Mouse (Mus musculus): ENCODE results near the gene Cnpy1. TPM values are rescaled to one million over a fixed set of nuclear protein-coding genes. Genes with fewer than 3 reads are reported as not detected.

Cnpy1 gene
- polyA plus RNA-seq, 1 experiment from 2014 or later, result 2.4 TPM

- 6% methylated on average over 1 of the region's 1 CpGs for WGBS
- H3K9ac ChIP-seq (ENCODE audit: low read length), result no peak overlapping the region
- no peak overlapping the region for H3K4me2 ChIP-seq (ENCODE audit: low read depth, low read length, severe bottlenecking)
- ATAC-seq (replicated peaks; ENCODE audit: low FRiP score), result no peak
- H3K27ac ChIP-seq (ENCODE audit: low read depth, low read length), result no peak overlapping the region
- H3K9me3 ChIP-seq (ENCODE audit: control insufficient read depth, low read length), result no peaks in the 10 kb centered on the region
- H3K27me3 ChIP-seq (ENCODE audit: control insufficient read depth, insufficient read depth, low read length), result peaks cover 92% of the 10 kb centered on the region
- H3K4me3 ChIP-seq (ENCODE audit: low read depth, low read length), result no peak overlapping the region
- H3K36me3 ChIP-seq (ENCODE audit: control insufficient read depth, insufficient read depth, low read length), result no peaks in the 10 kb centered on the region
- DNase-seq (ENCODE audit: low spot score), result no peak
- H3K4me1 ChIP-seq (replicated peaks; ENCODE audit: control insufficient read depth, insufficient read depth, low read length), result no peaks in the 10 kb centered on the region
Measured at GRCm38 (mm10) chr5:28173674-28174073, 71.9 kb downstream of the Cnpy1 start.

- no peaks in the 10 kb centered on the region for H3K4me1 ChIP-seq (replicated peaks; ENCODE audit: control insufficient read depth, insufficient read depth, low read length)
- no peak for DNase-seq (ENCODE audit: low spot score)
- H3K4me3 ChIP-seq (ENCODE audit: low read depth, low read length), result no peak overlapping the region
- ATAC-seq (replicated peaks; ENCODE audit: low FRiP score), result no peak
- no peaks in the 10 kb centered on the region for H3K9me3 ChIP-seq (ENCODE audit: control insufficient read depth, low read length)
- no peak overlapping the region for H3K9ac ChIP-seq (ENCODE audit: low read length)
- no peak overlapping the region for H3K27ac ChIP-seq (ENCODE audit: low read depth, low read length)
- no peak overlapping the region for H3K4me2 ChIP-seq (ENCODE audit: low read depth, low read length, severe bottlenecking)
- H3K36me3 ChIP-seq (ENCODE audit: control insufficient read depth, insufficient read depth, low read length), result no peaks in the 10 kb centered on the region
- WGBS, result 2% methylated on average over 4 of the region's 4 CpGs
- peaks cover 90% of the 10 kb centered on the region for H3K27me3 ChIP-seq (ENCODE audit: control insufficient read depth, insufficient read depth, low read length)
Measured at GRCm38 (mm10) chr5:28172921-28173670, 72.5 kb downstream of the Cnpy1 start.

GRCm38 (mm10) chr5:28172261-28172920 is 73.2 kb downstream of the Cnpy1 start:
- H3K9ac ChIP-seq (ENCODE audit: low read length), result no peak overlapping the region
- H3K4me1 ChIP-seq (replicated peaks; ENCODE audit: control insufficient read depth, insufficient read depth, low read length), result no peaks in the 10 kb centered on the region
- H3K27ac ChIP-seq (ENCODE audit: low read depth, low read length), result no peak overlapping the region
- WGBS, result under 1% methylated on average over 8 of the region's 8 CpGs
- no peaks in the 10 kb centered on the region for H3K9me3 ChIP-seq (ENCODE audit: control insufficient read depth, low read length)
- no peak overlapping the region for H3K4me3 ChIP-seq (ENCODE audit: low read depth, low read length)
- no peak for ATAC-seq (replicated peaks; ENCODE audit: low FRiP score)
- DNase-seq (ENCODE audit: low spot score), result no peak
- H3K4me2 ChIP-seq (ENCODE audit: low read depth, low read length, severe bottlenecking), result no peak overlapping the region
- H3K36me3 ChIP-seq (ENCODE audit: control insufficient read depth, insufficient read depth, low read length), result no peaks in the 10 kb centered on the region
- H3K27me3 ChIP-seq (ENCODE audit: control insufficient read depth, insufficient read depth, low read length), result peaks cover 92% of the 10 kb centered on the region

- Histone ChIP-seq H3K27ac (ENCODE audit: low read depth, low read length) (no peak overlapping the region), H3K4me2 (ENCODE audit: low read depth, low read length, severe bottlenecking) (no peak overlapping the region)
Measured at GRCm38 (mm10) chr5:28171667-28172066, 73.9 kb downstream of the Cnpy1 start.

GRCm38 (mm10) chr5:28170892-28171291 is 74.7 kb downstream of the Cnpy1 start:
- Histone ChIP-seq H3K9ac (ENCODE audit: low read length) (no peak overlapping the region), H3K27ac (ENCODE audit: low read depth, low read length) (no peak overlapping the region), H3K4me3 (ENCODE audit: low read depth, low read length) (no peak overlapping the region), H3K4me1 (replicated peaks; ENCODE audit: control insufficient read depth, insufficient read depth, low read length) (peaks cover 9% of the 10 kb centered on the region; the same call in 1 of the 2 replicates), H3K27me3 (ENCODE audit: control insufficient read depth, insufficient read depth, low read length) (peaks cover 92% of the 10 kb centered on the region), H3K9me3 (ENCODE audit: control insufficient read depth, low read length) (no peaks in the 10 kb centered on the region), H3K4me2 (ENCODE audit: low read depth, low read length, severe bottlenecking) (no peak overlapping the region), H3K36me3 (ENCODE audit: control insufficient read depth, insufficient read depth, low read length) (no peaks in the 10 kb centered on the region)
- under 1% methylated on average over 19 of the region's 19 CpGs for WGBS
- ATAC-seq (replicated peaks; ENCODE audit: low FRiP score), result no peak
- no peak for DNase-seq (ENCODE audit: low spot score)

More at GRCm38 (mm10) chr5:28171667-28172066, 73.9 kb downstream of the Cnpy1 start:
- 4% methylated on average over 5 of the region's 5 CpGs for WGBS
- H3K4me1 ChIP-seq (replicated peaks; ENCODE audit: control insufficient read depth, insufficient read depth, low read length), result peaks cover 4% of the 10 kb centered on the region; the same call in 1 of the 2 replicates
- H3K9ac ChIP-seq (ENCODE audit: low read length), result no peak overlapping the region
- no peaks in the 10 kb centered on the region for H3K36me3 ChIP-seq (ENCODE audit: control insufficient read depth, insufficient read depth, low read length)
- DNase-seq (ENCODE audit: low spot score), result no peak
- no peak overlapping the region for H3K4me3 ChIP-seq (ENCODE audit: low read depth, low read length)
- no peaks in the 10 kb centered on the region for H3K9me3 ChIP-seq (ENCODE audit: control insufficient read depth, low read length)
- no peak for ATAC-seq (replicated peaks; ENCODE audit: low FRiP score)
- H3K27me3 ChIP-seq (ENCODE audit: control insufficient read depth, insufficient read depth, low read length), result peaks cover 92% of the 10 kb centered on the region

GRCm38 (mm10) chr5:28170081-28170480 is 75.5 kb downstream of the Cnpy1 start:
- H3K9me3 ChIP-seq (ENCODE audit: control insufficient read depth, low read length), result no peaks in the 10 kb centered on the region
- WGBS, result under 1% methylated on average over 17 of the region's 17 CpGs
- no peak overlapping the region for H3K4me3 ChIP-seq (ENCODE audit: low read depth, low read length)
- H3K4me2 ChIP-seq (ENCODE audit: low read depth, low read length, severe bottlenecking), result no peak overlapping the region
- DNase-seq (ENCODE audit: low spot score) (no peak), ATAC-seq (replicated peaks; ENCODE audit: low FRiP score) (no peak)
- H3K4me1 ChIP-seq (replicated peaks; ENCODE audit: control insufficient read depth, insufficient read depth, low read length), result peaks cover 14% of the 10 kb centered on the region; the same call in 1 of the 2 replicates
- H3K27ac ChIP-seq (ENCODE audit: low read depth, low read length), result no peak overlapping the region
- H3K36me3 ChIP-seq (ENCODE audit: control insufficient read depth, insufficient read depth, low read length), result no peaks in the 10 kb centered on the region
- no peak overlapping the region for H3K9ac ChIP-seq (ENCODE audit: low read length)
- peaks cover 91% of the 10 kb centered on the region for H3K27me3 ChIP-seq (ENCODE audit: control insufficient read depth, insufficient read depth, low read length)

GRCm38 (mm10) chr5:28169166-28169801 is 76.3 kb downstream of the Cnpy1 start:
- H3K9me3 ChIP-seq (ENCODE audit: control insufficient read depth, low read length), result no peaks in the 10 kb centered on the region
- H3K4me3 ChIP-seq (ENCODE audit: low read depth, low read length), result no peak overlapping the region
- 11% methylated on average over 5 of the region's 5 CpGs for WGBS
- H3K9ac ChIP-seq (ENCODE audit: low read length), result no peak overlapping the region
- no peak for ATAC-seq (replicated peaks; ENCODE audit: low FRiP score)
- H3K4me1 ChIP-seq (replicated peaks; ENCODE audit: control insufficient read depth, insufficient read depth, low read length), result peaks cover 14% of the 10 kb centered on the region; the same call in 1 of the 2 replicates
- DNase-seq (ENCODE audit: low spot score), result no peak
- no peaks in the 10 kb centered on the region for H3K36me3 ChIP-seq (ENCODE audit: control insufficient read depth, insufficient read depth, low read length)
- H3K27ac ChIP-seq (ENCODE audit: low read depth, low read length), result no peak overlapping the region
- H3K27me3 ChIP-seq (ENCODE audit: control insufficient read depth, insufficient read depth, low read length), result peaks cover 90% of the 10 kb centered on the region
- no peak overlapping the region for H3K4me2 ChIP-seq (ENCODE audit: low read depth, low read length, severe bottlenecking)

GRCm38 (mm10) chr5:28168253-28169165 is 77.1 kb downstream of the Cnpy1 start:
- Histone ChIP-seq H3K36me3 (ENCODE audit: control insufficient read depth, insufficient read depth, low read length) (no peaks in the 10 kb centered on the region), H3K4me3 (ENCODE audit: low read depth, low read length) (no peak overlapping the region), H3K4me2 (ENCODE audit: low read depth, low read length, severe bottlenecking) (no peak overlapping the region), H3K27ac (ENCODE audit: low read depth, low read length) (no peak overlapping the region), H3K4me1 (replicated peaks; ENCODE audit: control insufficient read depth, insufficient read depth, low read length) (peaks cover 14% of the 10 kb centered on the region; the same call in 1 of the 2 replicates), H3K27me3 (ENCODE audit: control insufficient read depth, insufficient read depth, low read length) (peaks cover 90% of the 10 kb centered on the region), H3K9me3 (ENCODE audit: control insufficient read depth, low read length) (no peaks in the 10 kb centered on the region), H3K9ac (ENCODE audit: low read length) (no peak overlapping the region)
- WGBS, result 2% methylated on average over 36 of the region's 36 CpGs
- DNase-seq (ENCODE audit: low spot score) (no peak), ATAC-seq (replicated peaks; ENCODE audit: low FRiP score) (no peak)
